Mouse (Mus musculus): ENCODE results near the gene Sox18. TPM values are rescaled to one million over a fixed set of nuclear protein-coding genes. Genes with fewer than 3 reads are reported as not detected.

The Sox18 gene
- polyA plus RNA-seq, 1 experiment, result 47.5 TPM

DNA sequence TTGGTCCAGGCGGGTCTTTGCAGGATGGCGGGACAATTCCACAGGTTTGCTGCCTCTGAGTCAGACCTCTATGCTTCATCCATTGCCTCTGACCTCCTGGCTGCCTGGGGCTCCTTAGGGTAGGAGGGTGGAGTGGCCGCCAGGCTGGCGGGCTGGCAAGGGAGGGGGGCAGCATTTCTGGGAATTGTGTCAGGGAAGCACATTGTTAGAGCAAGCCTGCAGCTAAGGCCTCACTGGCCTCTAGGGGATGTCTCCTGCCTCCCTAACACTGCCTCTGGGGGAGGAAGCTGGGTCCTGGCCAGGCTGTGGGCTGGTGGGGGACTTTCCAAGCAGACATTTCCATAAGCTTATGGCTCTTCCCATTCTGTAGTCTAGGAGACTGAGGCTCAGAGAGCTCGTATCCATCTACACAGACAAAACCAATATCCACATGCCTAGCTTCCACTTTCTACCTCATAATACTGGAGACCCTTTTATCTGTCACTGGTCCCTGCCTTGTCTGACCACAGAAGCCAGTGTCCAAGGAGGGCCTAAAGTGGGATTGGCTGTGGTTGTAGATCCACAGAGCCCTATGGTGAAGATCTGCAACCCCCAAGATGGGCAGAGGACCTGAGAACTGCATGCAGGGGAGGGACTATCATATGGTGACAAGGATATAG, 5.8 kb upstream of the Sox18 start:
- H3K4me3 ChIP-seq (ENCODE audit: extremely low read depth, insufficient read depth, insufficient read length), result no peak overlapping the region
- H3K27ac ChIP-seq (ENCODE audit: insufficient read depth, low read length), result no peak overlapping the region
- no peaks in the 10 kb centered on the region for H3K36me3 ChIP-seq (ENCODE audit: control insufficient read depth, insufficient read depth, low read length)
- DNase-seq (ENCODE audit: low read depth in 1 of 2, low spot score in 2 of 2), result no peak
- 86% methylated on average over 5 of the region's 5 CpGs for WGBS
- H3K4me1 ChIP-seq (ENCODE audit: control insufficient read depth, insufficient read depth, insufficient read length), result peaks cover 8% of the 10 kb centered on the region
- TF ChIP-seq POLR2A (IDR thresholded peaks at IDR 0.05; ENCODE audit: low read depth, low read length) (no peak), CTCF (IDR thresholded peaks at IDR 0.05; ENCODE audit: extremely low read depth, insufficient read depth, insufficient read length, insufficient replicate concordance) (no peak)
- H3K27me3 ChIP-seq (ENCODE audit: control insufficient read depth, insufficient read depth, low read length), result peaks cover 1% of the 10 kb centered on the region; the same call in 1 of the 2 replicates

DNA sequence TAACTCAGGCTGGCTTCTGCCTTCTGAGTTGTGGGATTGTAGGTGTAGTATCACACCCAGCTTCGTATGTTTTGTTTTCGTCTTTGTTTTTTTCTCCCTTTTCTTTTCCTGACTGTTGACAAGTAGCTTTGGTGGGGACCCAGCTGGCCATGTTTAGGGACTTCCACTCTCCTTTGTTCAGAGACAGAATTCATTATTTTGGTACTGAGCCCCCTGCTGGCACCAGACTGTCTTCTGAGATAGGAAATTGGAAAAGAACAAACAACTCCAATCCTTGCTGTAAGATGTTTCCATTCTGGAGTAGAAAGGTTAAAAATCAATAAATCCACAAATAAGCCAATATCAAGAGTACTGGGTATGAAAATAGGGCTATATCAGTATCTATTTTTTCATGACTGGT, 5.0 kb upstream of the Sox18 start:
- TF ChIP-seq CTCF (IDR thresholded peaks at IDR 0.05; ENCODE audit: extremely low read depth, insufficient read depth, insufficient read length, insufficient replicate concordance) (no peak), POLR2A (IDR thresholded peaks at IDR 0.05; ENCODE audit: low read depth, low read length) (no peak)
- H3K4me1 ChIP-seq (ENCODE audit: control insufficient read depth, insufficient read depth, insufficient read length), result peaks cover 8% of the 10 kb centered on the region
- no peak for DNase-seq (ENCODE audit: low read depth in 1 of 2, low spot score in 2 of 2)
- H3K27me3 ChIP-seq (ENCODE audit: control insufficient read depth, insufficient read depth, low read length), result peaks cover 6% of the 10 kb centered on the region
- 32% methylated on average over 2 of the region's 2 CpGs for WGBS
- H3K4me3 ChIP-seq (ENCODE audit: extremely low read depth, insufficient read depth, insufficient read length), result no peak overlapping the region
- no peaks in the 10 kb centered on the region for H3K36me3 ChIP-seq (ENCODE audit: control insufficient read depth, insufficient read depth, low read length)
- H3K27ac ChIP-seq (ENCODE audit: insufficient read depth, low read length), result no peak overlapping the region

DNA sequence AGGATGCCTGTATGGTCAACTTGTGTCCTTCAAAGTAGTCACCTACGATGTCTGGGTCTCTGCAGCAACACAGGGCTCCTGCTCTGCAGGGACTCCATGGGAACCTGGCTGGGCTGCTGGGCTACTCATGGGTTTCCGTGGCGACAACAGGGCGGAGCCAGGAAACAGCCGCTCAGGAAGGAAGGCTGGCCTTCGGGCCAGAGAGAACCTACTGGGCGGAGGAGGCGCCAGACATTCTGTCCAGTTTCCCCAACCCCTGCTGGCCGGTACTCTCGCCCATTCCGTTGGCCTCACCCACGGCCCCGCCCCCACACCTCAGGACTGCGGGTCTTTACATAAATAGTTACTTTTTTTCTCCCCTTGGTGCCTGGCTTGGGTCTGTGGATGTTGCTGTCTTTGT, 4.0 kb upstream of the Sox18 start:
- Histone ChIP-seq H3K27me3 (ENCODE audit: control insufficient read depth, insufficient read depth, low read length) (peaks cover 13% of the 10 kb centered on the region), H3K4me1 (ENCODE audit: control insufficient read depth, insufficient read depth, insufficient read length) (peaks cover under 1% of the 10 kb centered on the region), H3K27ac (ENCODE audit: insufficient read depth, low read length) (no peak overlapping the region), H3K4me3 (ENCODE audit: extremely low read depth, insufficient read depth, insufficient read length) (no peak overlapping the region), H3K36me3 (ENCODE audit: control insufficient read depth, insufficient read depth, low read length) (no peaks in the 10 kb centered on the region)
- 4% methylated on average over 14 of the region's 14 CpGs for WGBS
- no peak for DNase-seq (ENCODE audit: low read depth in 1 of 2, low spot score in 2 of 2)
- no peak for TF ChIP-seq POLR2A (IDR thresholded peaks at IDR 0.05; ENCODE audit: low read depth, low read length)
- no peak for TF ChIP-seq CTCF (IDR thresholded peaks at IDR 0.05; ENCODE audit: extremely low read depth, insufficient read depth, insufficient read length, insufficient replicate concordance)

DNA sequence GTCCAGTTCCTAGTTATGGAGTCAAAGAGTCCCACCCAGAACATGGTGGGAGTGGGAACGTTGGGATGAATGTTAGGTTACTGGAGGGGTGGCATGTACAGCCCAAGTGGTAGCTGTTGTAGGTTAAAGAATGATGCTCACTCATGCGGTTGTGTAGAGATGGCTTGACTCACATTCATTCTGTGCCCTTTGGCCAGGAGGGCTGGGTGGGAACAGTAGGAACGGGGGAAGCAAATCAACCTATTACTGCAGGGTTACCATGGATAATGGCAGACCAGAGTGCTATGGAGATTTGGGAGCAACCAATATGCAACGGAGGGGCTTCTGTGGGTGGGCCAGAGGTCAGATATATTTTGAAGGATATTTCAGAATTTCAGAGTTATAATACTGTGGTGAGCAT, 3.5 kb upstream of the Sox18 start:
- 84% methylated on average over 4 of the region's 4 CpGs for WGBS
- Histone ChIP-seq H3K36me3 (ENCODE audit: control insufficient read depth, insufficient read depth, low read length) (no peaks in the 10 kb centered on the region), H3K27me3 (ENCODE audit: control insufficient read depth, insufficient read depth, low read length) (peaks cover 17% of the 10 kb centered on the region), H3K4me3 (ENCODE audit: extremely low read depth, insufficient read depth, insufficient read length) (no peak overlapping the region), H3K4me1 (ENCODE audit: control insufficient read depth, insufficient read depth, insufficient read length) (no peaks in the 10 kb centered on the region; the same call in none of the 2 replicates), H3K27ac (ENCODE audit: insufficient read depth, low read length) (no peak overlapping the region)
- DNase-seq (ENCODE audit: low read depth in 1 of 2, low spot score in 2 of 2), result no peak
- no peak for TF ChIP-seq CTCF (IDR thresholded peaks at IDR 0.05; ENCODE audit: extremely low read depth, insufficient read depth, insufficient read length, insufficient replicate concordance)
- TF ChIP-seq POLR2A (IDR thresholded peaks at IDR 0.05; ENCODE audit: low read depth, low read length), result no peak

DNA sequence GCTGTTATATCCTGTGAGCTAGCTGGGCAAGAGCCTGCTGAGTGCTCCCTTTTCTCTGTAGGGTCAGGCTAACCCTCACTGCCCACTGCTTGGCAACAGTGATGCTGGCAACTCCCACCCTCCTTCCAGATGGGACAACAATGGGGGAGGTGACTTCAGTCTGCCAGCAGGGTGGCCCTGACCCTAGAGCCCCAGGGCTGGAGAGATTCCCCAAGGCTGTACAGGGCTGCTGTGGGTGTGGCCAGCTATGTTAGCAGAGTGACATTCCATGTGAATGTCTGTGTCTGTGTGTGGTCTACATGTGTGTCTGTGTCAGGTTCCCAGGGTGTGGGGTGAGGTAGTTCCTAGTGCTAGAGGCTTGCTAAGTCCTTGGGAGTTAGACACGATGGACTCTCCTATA, 2.1 kb upstream of the Sox18 start:
- Histone ChIP-seq H3K27me3 (ENCODE audit: control insufficient read depth, insufficient read depth, low read length) (peaks cover 18% of the 10 kb centered on the region), H3K4me3 (ENCODE audit: extremely low read depth, insufficient read depth, insufficient read length) (no peak overlapping the region)
- TF ChIP-seq CTCF (IDR thresholded peaks at IDR 0.05; ENCODE audit: extremely low read depth, insufficient read depth, insufficient read length, insufficient replicate concordance) (no peak), POLR2A (IDR thresholded peaks at IDR 0.05; ENCODE audit: low read depth, low read length) (no peak)

DNA sequence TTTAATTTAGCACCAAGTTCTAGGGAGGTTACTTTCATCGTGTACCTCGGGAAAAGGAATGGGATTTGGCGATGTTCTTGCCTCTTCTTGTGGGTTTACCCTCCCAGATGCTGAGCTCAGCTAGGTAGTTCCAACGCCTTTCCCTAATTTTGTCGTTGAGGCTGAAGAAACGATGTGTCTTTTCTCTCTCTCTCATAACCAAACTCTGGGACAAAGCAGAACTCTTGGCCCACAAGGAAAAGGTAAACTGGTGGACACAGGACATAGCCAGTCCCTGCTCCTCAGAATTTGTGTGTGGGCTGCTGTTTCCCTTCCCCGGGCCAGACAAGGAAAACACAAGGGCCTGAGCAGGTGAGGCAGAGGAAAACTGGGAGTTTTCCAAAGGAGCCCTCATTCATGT, 544 bp upstream of the Sox18 start:
- H3K36me3 ChIP-seq (ENCODE audit: control insufficient read depth, insufficient read depth, low read length), result no peaks in the 10 kb centered on the region
- no peak overlapping the region for H3K4me3 ChIP-seq (ENCODE audit: extremely low read depth, insufficient read depth, insufficient read length)
- 60% methylated on average over 7 of the region's 7 CpGs for WGBS
- no peak overlapping the region for H3K27ac ChIP-seq (ENCODE audit: insufficient read depth, low read length)
- H3K4me1 ChIP-seq (ENCODE audit: control insufficient read depth, insufficient read depth, insufficient read length), result no peaks in the 10 kb centered on the region; the same call in 1 of the 2 replicates
- peaks cover 18% of the 10 kb centered on the region for H3K27me3 ChIP-seq (ENCODE audit: control insufficient read depth, insufficient read depth, low read length)
- DNase-seq (ENCODE audit: low read depth in 1 of 2, low spot score in 2 of 2), result no peak
- TF ChIP-seq CTCF (IDR thresholded peaks at IDR 0.05; ENCODE audit: extremely low read depth, insufficient read depth, insufficient read length, insufficient replicate concordance), result no peak
- no peak for TF ChIP-seq POLR2A (IDR thresholded peaks at IDR 0.05; ENCODE audit: low read depth, low read length)

More for the DNA sequence above, 2.1 kb upstream of the Sox18 start:
- Histone ChIP-seq H3K27ac (ENCODE audit: insufficient read depth, low read length) (no peak overlapping the region), H3K4me1 (ENCODE audit: control insufficient read depth, insufficient read depth, insufficient read length) (no peaks in the 10 kb centered on the region; the same call in 1 of the 2 replicates), H3K36me3 (ENCODE audit: control insufficient read depth, insufficient read depth, low read length) (no peaks in the 10 kb centered on the region)
- 85% methylated on average over 1 of the region's 1 CpGs for WGBS
- no peak for DNase-seq (ENCODE audit: low read depth in 1 of 2, low spot score in 2 of 2)

DNA sequence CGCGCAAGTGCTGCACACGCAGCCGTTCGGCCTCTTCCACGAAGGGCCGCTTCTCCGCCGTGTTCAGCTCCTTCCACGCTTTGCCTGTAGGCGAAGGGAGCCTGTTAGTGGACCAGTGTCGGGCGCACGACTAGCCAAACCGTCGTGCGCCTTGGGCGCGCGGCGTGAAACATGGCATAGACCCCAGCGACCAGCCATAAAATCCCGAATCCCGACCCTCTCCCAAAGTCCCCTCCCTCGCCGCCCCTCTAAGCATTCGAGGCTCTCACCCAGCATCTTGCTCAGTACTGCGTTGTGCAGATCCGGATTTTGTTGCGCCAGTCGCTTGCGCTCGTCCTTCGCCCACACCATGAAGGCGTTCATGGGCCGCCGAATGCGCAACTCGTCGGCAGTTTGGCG, 528 bp downstream of the Sox18 start:
- H3K27ac ChIP-seq (ENCODE audit: insufficient read depth, low read length), result no peak overlapping the region
- DNase-seq (ENCODE audit: low read depth in 1 of 2, low spot score in 2 of 2), result no peak
- H3K27me3 ChIP-seq (ENCODE audit: control insufficient read depth, insufficient read depth, low read length), result peaks cover 18% of the 10 kb centered on the region
- H3K4me3 ChIP-seq (ENCODE audit: extremely low read depth, insufficient read depth, insufficient read length), result peak overlapping the region; percentile 21; the same call in 1 of the 2 replicates
- no peaks in the 10 kb centered on the region for H3K36me3 ChIP-seq (ENCODE audit: control insufficient read depth, insufficient read depth, low read length)
- no peak for TF ChIP-seq POLR2A (IDR thresholded peaks at IDR 0.05; ENCODE audit: low read depth, low read length)
- no peak for TF ChIP-seq CTCF (IDR thresholded peaks at IDR 0.05; ENCODE audit: extremely low read depth, insufficient read depth, insufficient read length, insufficient replicate concordance)
- 3% methylated on average over 41 of the region's 41 CpGs for WGBS
- no peaks in the 10 kb centered on the region; the same call in 1 of the 2 replicates for H3K4me1 ChIP-seq (ENCODE audit: control insufficient read depth, insufficient read depth, insufficient read length)
